Mouse (Mus musculus): ENCODE results near the gene Capn11.

Gene Capn11

GRCm38 (mm10) chr17:45582715-45583355 is 76.3 kb downstream of the Capn11 start:
- no peak for DNase-seq (ENCODE audit: low read depth)

- DNase-seq (ENCODE audit: low read depth) = no peak
Observed at GRCm38 (mm10) chr17:45582188-45582587, 76.9 kb downstream of the Capn11 start.

- peak; percentile 89 for DNase-seq (ENCODE audit: low read depth)
Observed at GRCm38 (mm10) chr17:45581567-45581983, 77.5 kb downstream of the Capn11 start.

GRCm38 (mm10) chr17:45580958-45581477 is 78.1 kb downstream of the Capn11 start:
- no peak for DNase-seq (ENCODE audit: low read depth)

All from c-Kit-positive CD71-positive TER-119-negative erythroid progenitor cells, embryonic 14.5 days (primary cell).